Mouse (Mus musculus): ENCODE data around the gene Hoxc5.
A peak's percentile ranks its signal among the peaks of the same experiment; 100 is the strongest.

GRCm38 (mm10) chr15:102970740-102971139 lies 3.5 kb downstream of the Hoxc5 start:
- TF ChIP-seq CTCF (IDR thresholded peaks at IDR 0.05; ENCODE audit: low read depth) (0 out of 2 replicates have a peak, but pooled peaks have one; percentile 4), EP300 (IDR thresholded peaks at IDR 0.05; ENCODE audit: low read depth) (no peak)

Data from heart, postnatal 0 days (tissue).